Mouse (Mus musculus) midbrain, embryonic 14.5 days (tissue): ENCODE measurements around the gene Gm49776. TPM values are rescaled to one million over a fixed set of nuclear protein-coding genes. Genes with fewer than 3 reads are reported as not detected.
"Not testable (repeated sequence)": the region's sequence is repeated elsewhere in the genome, so short reads cannot be mapped to it uniquely, and the experiment has no call there.

ENCODE experiments used
- ATAC-seq: fragments of 200-750 bp; cut with Nextera tagmentation; 2 replicates; pipeline ENCODE4 v1.8.0; 2017; ENCODE audit warnings: moderate number of reproducible peaks, moderate library complexity; ENCODE audit not compliant: low FRiP score, low TSS enrichment
- DNase-seq: peaks from one replicate; pipeline ENCODE4 v3.0.0-alpha.2; 2015
- H3K27ac ChIP-seq: fragments of 300-500 bp; sonication (generic); replicated peaks from 2 replicates; pipeline ENCODE4 v1.5.1; 2014; ENCODE audit warnings: mild to moderate bottlenecking, low read depth, low read length, moderate library complexity
- H3K27me3 ChIP-seq: fragments of 300-500 bp; sonication (generic); 2 replicates; pipeline ENCODE4 v1.6.1; 2014; ENCODE audit warnings: low read length, control low read depth, mixed read lengths; ENCODE audit not compliant: control insufficient read depth, insufficient read depth
- H3K36me3 ChIP-seq: fragments of 300-500 bp; sonication (generic); 2 replicates; pipeline ENCODE4 v1.6.1; 2014; ENCODE audit warnings: low read length, control low read depth; ENCODE audit not compliant: control insufficient read depth, insufficient read depth
- H3K4me1 ChIP-seq: fragments of 300-500 bp; sonication (generic); 2 replicates; pipeline ENCODE4 v1.6.1; 2014; ENCODE audit warnings: mild to moderate bottlenecking, antibody characterized with exemption, low read length, control low read depth; ENCODE audit not compliant: control insufficient read depth, insufficient read depth
- H3K4me2 ChIP-seq: fragments of 300-500 bp; sonication (generic); 2 replicates; pipeline ENCODE4 v1.6.1; 2014; ENCODE audit warnings: mild to moderate bottlenecking, low read length, moderate library complexity
- H3K4me3 ChIP-seq: fragments of 300-500 bp; sonication (generic); replicated peaks from 2 replicates; pipeline ENCODE4 v1.5.1; 2014; ENCODE audit warnings: low read depth, low read length
- H3K9ac ChIP-seq: fragments of 300-500 bp; sonication (generic); replicated peaks from 2 replicates; pipeline ENCODE4 v1.6.1; 2014; ENCODE audit warnings: mild to moderate bottlenecking, low read length, moderate library complexity
- H3K9me3 ChIP-seq: fragments of 300-500 bp; sonication (generic); 2 replicates; pipeline ENCODE4 v1.6.1; 2016; ENCODE audit warnings: low read length, control low read depth, mixed read lengths; ENCODE audit not compliant: control insufficient read depth
- WGBS: fragments of 180-500 bp; shearing (Covaris S2); extraction: QIAGEN DNeasy Blood & Tissue Kit; methylation state at CpG from one replicate; pipeline ENCODE4 v1.1.7; 2014; 5-methylcytosine and 5-hydroxymethylcytosine counted together
- polyA plus RNA-seq: library from polyadenylated mRNA; unstranded; fragments of >200 nt; fragmentation: Nextera tagmentation; extraction: Ambion mirVana; gene quantifications from 2 replicates; pipeline ENCODE4 v1.2.1, GENCODE M21; 2014

The Gm49776 gene
- polyA plus RNA-seq: 0.86 and 3.3 TPM in 2 replicates

DNA sequence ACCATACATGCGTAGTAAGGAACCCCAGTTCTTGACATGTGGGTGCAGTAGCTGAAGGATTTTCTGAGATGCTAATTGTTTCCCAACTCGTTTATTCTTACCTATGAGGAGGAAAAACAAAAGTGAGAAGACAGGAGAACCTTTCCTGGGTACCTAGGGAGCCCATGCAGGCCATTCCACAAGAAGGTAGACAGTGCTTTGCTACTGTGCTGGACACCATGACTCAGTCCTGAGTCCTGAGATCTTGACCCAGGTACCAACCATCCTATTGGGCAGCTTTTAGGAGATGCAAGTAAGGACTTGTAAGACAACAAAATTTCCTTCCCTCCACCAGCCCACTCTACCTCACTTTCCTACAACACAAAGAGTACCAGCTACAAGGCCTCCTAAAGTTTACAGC, at the start of gene Gm49776:
Gene Gm49776, minus strand, starts transcription at position 101 of the 400 bp plus-strand sequence.
- no peak for ATAC-seq
- Histone ChIP-seq H3K9ac (no peak within 1 kb of the TSS), H3K27ac (no peak within 1 kb of the TSS), H3K27me3 (no peaks in the 10 kb centered on the region), H3K36me3 (peaks cover 91% of the 10 kb centered on the region), H3K4me3 (no peak within 1 kb of the TSS), H3K4me2 (no peak within 1 kb of the TSS), H3K4me1 (no peaks in the 10 kb centered on the region), H3K9me3 (no peaks in the 10 kb centered on the region)
- no peak for DNase-seq
- 97% methylated on average over 2 of the region's 2 CpGs for WGBS

DNA sequence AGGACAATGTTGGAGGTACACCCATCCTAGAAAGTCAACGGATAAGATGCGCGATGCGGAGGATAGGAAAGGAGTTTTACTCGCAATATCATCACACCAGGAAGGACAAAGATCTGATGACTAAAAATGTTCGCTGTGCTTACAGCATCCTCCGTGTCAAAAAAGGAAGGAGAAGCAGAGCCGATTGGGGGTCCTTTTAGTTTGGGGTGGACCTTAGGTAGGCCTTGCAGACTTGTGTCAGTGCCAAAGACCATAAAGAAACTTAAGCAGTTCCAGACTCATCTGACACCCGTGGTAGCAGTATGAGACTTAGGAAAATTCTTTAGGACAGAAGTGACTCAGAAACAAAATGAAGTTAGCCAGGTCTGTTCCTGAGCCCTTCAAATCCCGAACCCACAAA, 31.5 kb upstream of the Gm49776 start:
- 5% methylated on average over 9 of the region's 10 CpGs for WGBS
- H3K36me3 ChIP-seq, DNase-seq, H3K9me3 ChIP-seq, ATAC-seq, H3K27me3 ChIP-seq: not testable (repeated sequence)
- 0 out of 2 replicates have a peak overlapping the region, but pooled peaks have one; percentile 32 for H3K27ac ChIP-seq
- peak overlapping the region; percentile 75 for H3K4me3 ChIP-seq
- peaks cover 21% of the 10 kb centered on the region for H3K4me1 ChIP-seq
- peak overlapping the region; percentile 90; the same call in 1 of the 2 replicates for H3K9ac ChIP-seq
- H3K4me2 ChIP-seq: peak overlapping the region; percentile 48

DNA sequence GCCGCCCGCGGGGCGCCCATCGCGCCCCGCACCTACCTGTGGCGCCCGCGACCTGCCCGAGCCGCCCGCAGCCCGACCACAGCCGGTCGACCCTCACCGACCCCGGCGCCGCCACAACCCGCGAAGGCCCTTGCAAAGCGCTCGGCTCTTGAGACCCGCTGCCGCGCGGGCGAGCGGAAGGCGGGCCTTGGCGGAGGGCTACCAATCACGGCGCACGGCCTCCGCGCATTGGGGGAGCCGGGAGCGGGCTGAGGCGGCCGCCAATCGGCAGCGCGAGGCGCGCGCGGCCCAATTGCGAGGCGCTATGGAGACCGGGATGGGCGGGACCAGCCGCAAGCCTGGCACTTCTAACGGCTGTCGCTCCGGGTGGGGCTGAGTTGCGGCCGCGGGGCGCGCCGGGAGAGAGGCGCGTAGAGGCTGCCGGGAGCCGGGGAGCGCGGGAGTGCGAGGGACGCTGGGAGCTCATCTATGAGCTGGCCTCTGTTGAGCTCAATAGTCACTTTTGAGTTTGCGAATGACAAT, 31.0 kb upstream of the Gm49776 start, which contains the start of gene Dgcr8:
Gene Dgcr8, minus strand, starts transcription at position 180 of the 522 bp plus-strand sequence.
- peaks cover 4% of the 10 kb centered on the region for H3K36me3 ChIP-seq
- peak within 1 kb of the TSS; percentile 98 for H3K4me2 ChIP-seq
- no peaks in the 10 kb centered on the region for H3K27me3 ChIP-seq
- peaks cover 21% of the 10 kb centered on the region for H3K4me1 ChIP-seq
- peak within 1 kb of the TSS; percentile 88 for H3K27ac ChIP-seq
- WGBS: under 1% methylated on average over 70 of the region's 71 CpGs
- no peaks in the 10 kb centered on the region for H3K9me3 ChIP-seq
- peak within 1 kb of the TSS; percentile 90 for H3K9ac ChIP-seq
- peak within 1 kb of the TSS; percentile 75 for H3K4me3 ChIP-seq
- ATAC-seq: peak; percentile 100
- peak; percentile 100 for DNase-seq

DNA sequence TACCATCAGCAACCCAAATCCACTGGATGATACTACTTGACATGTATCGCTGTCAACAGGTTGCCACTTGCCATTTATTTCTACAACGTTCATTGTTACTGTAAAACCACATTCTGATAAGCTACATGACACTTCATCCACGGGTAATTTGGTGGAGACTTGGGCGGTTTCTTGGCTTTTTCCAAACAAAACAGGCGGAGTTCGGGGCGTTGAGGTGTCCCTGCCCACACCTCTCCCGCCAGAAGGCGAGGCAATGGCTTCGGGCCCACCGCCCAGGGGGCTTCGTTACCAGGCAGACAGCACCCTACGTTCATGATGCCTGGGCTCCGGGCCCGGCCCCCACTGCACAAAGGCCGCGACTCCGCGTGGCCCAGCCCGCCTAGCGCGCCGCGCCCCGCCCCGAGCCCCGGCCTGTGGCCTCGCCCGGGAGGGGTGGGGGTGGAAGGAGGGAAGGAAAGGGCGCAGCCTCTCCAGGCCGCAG, 30.5 kb upstream of the Gm49776 start:
- WGBS: under 1% methylated on average over 31 of the region's 31 CpGs
- H3K4me2 ChIP-seq: peak overlapping the region; percentile 98
- DNase-seq (no peak), ATAC-seq (peak; percentile 75)
- H3K9me3 ChIP-seq: no peaks in the 10 kb centered on the region
- peak overlapping the region; percentile 75 for H3K4me3 ChIP-seq
- no peaks in the 10 kb centered on the region for H3K27me3 ChIP-seq
- H3K9ac ChIP-seq: peak overlapping the region; percentile 90
- H3K36me3 ChIP-seq: peaks cover 9% of the 10 kb centered on the region
- peak overlapping the region; percentile 88 for H3K27ac ChIP-seq
- H3K4me1 ChIP-seq: peaks cover 21% of the 10 kb centered on the region

DNA sequence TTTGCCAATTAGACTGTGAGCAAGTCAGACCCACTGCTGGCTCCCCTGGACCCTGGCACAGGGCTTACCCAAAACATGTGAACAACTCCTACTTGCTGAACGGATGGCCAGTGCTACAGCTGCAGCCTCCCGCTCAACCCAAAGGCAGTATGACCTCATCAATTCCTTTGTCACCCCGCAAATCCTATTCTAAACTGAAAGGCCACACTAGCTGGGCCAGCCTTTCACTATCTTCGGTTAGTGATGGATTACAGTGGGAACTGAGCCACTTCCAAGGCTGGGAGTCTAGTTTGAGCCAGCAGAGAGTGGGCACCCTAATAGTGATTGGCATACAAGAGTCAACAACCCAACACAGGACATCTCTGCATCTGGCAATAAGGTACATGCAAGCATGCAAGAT, 30.0 kb upstream of the Gm49776 start:
- Histone ChIP-seq H3K9me3 (no peaks in the 10 kb centered on the region), H3K4me3 (peak overlapping the region; percentile 75), H3K9ac (peak overlapping the region; percentile 90), H3K4me2 (peak overlapping the region; percentile 98), H3K27ac (peak overlapping the region; percentile 88; the same call in 1 of the 2 replicates), H3K4me1 (peaks cover 21% of the 10 kb centered on the region), H3K36me3 (peaks cover 14% of the 10 kb centered on the region), H3K27me3 (no peaks in the 10 kb centered on the region)
- WGBS: 3% methylated on average over 4 of the region's 4 CpGs
- ATAC-seq (no peak), DNase-seq (peak; percentile 15)

DNA sequence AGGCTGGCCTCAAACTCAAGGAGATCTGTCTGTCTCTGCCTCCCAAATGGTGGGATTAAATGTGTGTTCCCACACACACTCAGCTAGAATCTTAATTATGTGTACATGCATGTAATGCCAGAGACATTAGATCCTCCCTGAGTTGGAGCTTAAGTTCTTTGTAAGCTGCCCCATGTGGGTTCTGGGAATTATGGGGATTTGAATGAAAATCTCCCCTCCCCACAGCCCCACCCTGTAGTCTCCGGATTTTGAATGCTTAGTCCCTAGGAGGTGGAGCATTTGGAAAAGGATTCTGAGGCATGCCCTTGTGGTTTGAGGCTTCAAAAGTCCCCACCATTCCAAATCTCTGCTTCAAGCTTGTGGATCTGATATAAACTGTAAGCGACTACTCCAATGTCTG, 17.0 kb upstream of the Gm49776 start:
- ATAC-seq: no peak
- 61% methylated on average over 2 of the region's 2 CpGs for WGBS
- H3K36me3 ChIP-seq: peaks cover 88% of the 10 kb centered on the region

DNA sequence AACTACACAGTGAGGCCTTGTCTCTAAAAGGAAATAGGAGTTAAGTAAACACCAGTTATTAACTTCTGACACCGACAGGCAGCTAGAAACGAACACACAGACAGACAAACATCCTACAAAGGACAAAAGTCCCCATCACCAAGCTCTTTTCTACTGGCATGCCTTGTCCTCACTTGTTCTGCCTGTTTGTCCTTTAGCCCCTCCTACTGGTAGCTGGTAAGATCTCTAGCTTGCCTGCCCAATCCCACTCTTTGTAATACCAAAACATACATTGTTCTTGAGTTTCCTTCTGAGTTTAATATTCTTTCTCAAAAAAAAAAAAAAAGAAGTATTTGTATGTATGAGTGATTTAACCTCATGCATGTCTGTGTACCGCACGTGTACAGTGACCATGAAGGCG, 10.1 kb upstream of the Gm49776 start:
- ATAC-seq (no peak), DNase-seq (peak; percentile 45)
- Histone ChIP-seq H3K27me3 (no peaks in the 10 kb centered on the region), H3K4me2 (no peak overlapping the region), H3K4me3 (no peak overlapping the region), H3K4me1 (no peaks in the 10 kb centered on the region), H3K9ac (no peak overlapping the region), H3K9me3 (no peaks in the 10 kb centered on the region), H3K36me3 (peaks cover 88% of the 10 kb centered on the region), H3K27ac (no peak overlapping the region)
- 91% methylated on average over 5 of the region's 5 CpGs for WGBS

More for the DNA sequence above, 17.0 kb upstream of the Gm49776 start:
- Histone ChIP-seq H3K9me3 (no peaks in the 10 kb centered on the region), H3K4me2 (no peak overlapping the region), H3K4me3 (no peak overlapping the region), H3K9ac (no peak overlapping the region), H3K27me3 (no peaks in the 10 kb centered on the region), H3K4me1 (no peaks in the 10 kb centered on the region), H3K27ac (no peak overlapping the region)
- DNase-seq: no peak

DNA sequence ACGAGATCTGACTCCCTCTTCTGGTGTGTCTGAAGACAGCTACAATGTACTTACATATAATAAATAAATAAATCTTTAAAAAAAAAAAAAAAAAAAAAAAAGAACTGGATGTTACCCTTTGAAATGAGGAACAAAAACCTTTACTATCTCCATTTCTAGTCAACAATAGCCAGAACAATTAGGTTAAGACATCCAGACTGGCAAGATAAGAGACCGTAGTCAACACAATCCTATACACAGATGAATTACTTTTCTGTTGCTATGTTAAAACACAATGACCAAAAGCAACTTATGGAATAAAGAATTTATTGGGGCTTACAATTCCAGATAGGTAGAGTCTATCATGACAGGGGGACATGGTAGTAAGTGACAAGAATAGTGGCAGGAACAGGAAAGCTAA, 6.9 kb upstream of the Gm49776 start:
- Histone ChIP-seq H3K9me3 (no peaks in the 10 kb centered on the region), H3K4me3 (no peak overlapping the region), H3K27ac (no peak overlapping the region), H3K36me3 (peaks cover 81% of the 10 kb centered on the region), H3K27me3 (no peaks in the 10 kb centered on the region), H3K4me1 (no peaks in the 10 kb centered on the region), H3K9ac (no peak overlapping the region), H3K4me2 (no peak overlapping the region)
- no peak for DNase-seq
- no peak for ATAC-seq
- 73% methylated on average over 2 of the region's 2 CpGs for WGBS

GRCm38 (mm10) chr16:18253866-18254265, 4.3 kb downstream of the Gm49776 start:
- no peak overlapping the region for H3K27ac ChIP-seq
- H3K9ac ChIP-seq: no peak overlapping the region
- no peaks in the 10 kb centered on the region for H3K9me3 ChIP-seq
- no peak for DNase-seq
- no peak for ATAC-seq
- H3K36me3 ChIP-seq: peaks cover 86% of the 10 kb centered on the region
- WGBS: 90% methylated on average over 1 of the region's 1 CpGs
- H3K4me2 ChIP-seq: no peak overlapping the region
- H3K27me3 ChIP-seq: no peaks in the 10 kb centered on the region
- H3K4me3 ChIP-seq: no peak overlapping the region
- peaks cover 20% of the 10 kb centered on the region for H3K4me1 ChIP-seq
